Mouse (Mus musculus): ENCODE results near the gene Fzd2.

DNA sequence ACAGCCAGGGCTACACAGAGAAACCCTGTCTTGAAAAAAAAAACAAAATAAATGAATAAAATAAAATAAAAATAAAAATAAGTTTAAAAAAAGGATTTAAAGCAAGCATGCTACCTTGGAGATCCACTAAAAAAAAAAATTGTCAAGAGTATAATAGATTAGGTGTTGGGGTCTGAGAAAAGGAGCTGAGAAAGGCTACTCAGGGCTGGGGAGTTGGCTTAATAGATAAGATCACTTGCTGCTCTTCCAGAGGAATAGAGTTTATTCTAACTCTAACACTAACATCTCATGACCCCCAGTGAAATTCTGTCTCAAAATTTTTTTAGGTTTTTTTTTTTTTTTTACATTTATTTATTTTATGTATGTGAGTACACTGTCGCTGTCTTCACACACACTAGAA is 37.9 kb upstream of the Fzd2 start:
- TF ChIP-seq CTCF (IDR thresholded peaks at IDR 0.05; ENCODE audit: low read depth), result no peak
- TF ChIP-seq EP300 (IDR thresholded peaks at IDR 0.05; ENCODE audit: low read depth), result no peak
